Mouse (Mus musculus): ENCODE measurements at regions not wholly inside any gene's neighbourhood (a gene's known extent, or its start where the extent isn't known, plus 50 kb on each side); places are given as distances from the start of the nearest gene placed in this dataset.

DNA sequence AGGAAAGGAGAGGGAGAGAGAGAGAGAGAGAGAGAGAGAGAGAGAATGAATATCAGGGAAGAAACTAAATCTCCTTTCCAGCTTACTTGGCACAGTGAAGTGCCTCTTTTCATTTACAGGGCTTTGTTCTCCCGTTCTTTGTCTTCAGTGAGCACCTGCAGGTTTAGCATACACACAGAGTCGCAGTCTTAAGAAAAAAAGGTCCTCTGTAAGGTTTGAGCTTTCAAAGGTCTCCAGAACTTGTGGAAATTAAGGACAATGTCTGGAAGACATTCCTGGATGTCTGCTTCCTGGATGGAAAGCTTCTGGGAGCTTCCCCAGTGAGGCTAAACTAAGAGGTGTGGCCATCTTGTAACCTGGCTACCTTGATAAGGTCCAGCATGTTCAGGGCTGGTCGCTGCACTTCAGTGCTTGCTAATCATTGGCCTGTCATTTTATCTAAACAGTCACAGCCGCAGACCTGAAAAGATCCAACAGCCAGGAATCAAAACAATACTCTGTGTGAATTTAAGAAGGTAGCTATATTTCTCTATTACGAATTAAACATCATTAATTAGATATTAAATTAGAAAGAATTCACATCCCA, 113.1 kb upstream of the Ralgapa2 start:
- DNase-seq (ENCODE audit: low spot score): no peak

- DNase-seq (ENCODE audit: low spot score): no peak
Measured at GRCm38 (mm10) chr2:146626531-146626930, 114.4 kb upstream of the Ralgapa2 start.

DNA sequence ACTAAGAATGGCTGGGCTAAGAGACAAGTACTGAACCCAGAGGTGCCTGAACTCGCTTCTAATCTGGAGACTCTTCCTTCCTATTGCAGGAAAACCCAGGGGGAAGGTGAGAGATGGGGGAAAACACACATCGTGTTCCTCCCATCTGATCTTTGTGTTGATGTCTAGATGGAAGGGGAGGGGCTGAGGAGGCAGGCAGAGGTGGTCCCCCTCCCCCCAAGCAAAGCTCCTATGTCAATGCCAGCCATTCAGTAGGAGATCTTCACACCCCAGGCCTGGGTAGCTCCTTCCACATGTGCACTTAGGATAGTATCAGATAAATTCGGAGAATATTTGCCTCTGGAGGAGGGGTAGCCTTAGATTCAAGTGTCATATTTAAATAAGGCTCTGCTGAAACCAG, 118.0 kb upstream of the Ralgapa2 start:
- no peak for DNase-seq (ENCODE audit: low spot score)

DNA sequence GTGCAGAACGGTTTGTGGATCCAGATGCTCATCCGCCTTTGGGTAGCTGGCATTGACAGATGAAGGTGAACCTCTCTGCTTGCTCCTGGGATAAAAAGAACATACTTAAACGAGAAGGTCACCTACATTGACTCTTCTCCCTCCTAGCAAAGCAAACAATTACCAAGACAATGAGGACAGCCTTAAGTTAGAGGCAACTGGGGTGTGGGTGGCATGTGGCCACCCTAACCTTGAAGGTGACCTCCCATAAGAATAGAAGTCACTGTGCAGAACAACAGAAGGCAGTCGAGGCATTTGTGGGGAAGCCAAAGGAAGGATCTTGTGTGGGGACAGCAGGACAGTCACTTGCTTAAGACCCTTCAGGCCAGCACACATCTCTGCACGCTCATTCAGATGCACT, 119.0 kb upstream of the Ralgapa2 start:
- no peak for DNase-seq (ENCODE audit: low spot score)

DNA sequence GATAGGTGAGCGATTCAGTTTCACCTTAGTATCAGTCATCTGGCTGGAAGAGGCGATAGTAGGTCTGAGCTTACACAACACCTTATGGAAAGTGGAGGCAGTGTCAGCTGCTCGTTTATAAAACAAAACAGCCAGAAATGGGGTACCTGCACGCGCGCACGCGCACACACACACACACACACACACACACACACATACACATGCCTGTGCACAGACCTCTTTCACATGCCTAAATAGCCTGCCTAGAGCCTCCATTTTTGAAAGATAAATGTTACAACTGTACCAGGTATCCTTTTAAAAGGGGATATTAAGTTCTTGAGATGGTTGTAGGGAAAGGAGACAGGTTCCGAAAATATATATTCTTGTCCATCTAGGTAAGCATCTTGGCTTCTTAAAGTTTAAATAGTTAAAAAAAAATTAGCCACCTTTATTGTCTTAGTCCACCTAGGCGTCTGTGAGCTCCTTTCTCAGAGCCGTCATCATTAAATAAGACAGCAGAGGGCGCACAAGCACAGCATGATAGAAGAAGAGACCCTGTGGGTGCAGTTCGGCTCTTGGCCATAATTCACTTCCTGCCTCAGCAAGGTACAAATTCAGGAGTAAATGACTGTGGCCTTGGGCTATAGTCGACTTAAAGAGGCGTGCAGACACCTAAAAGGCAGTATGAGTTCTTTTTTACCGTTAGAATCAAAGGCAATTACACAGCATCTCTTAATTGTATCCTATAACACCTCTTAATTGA, 121.4 kb upstream of the Ralgapa2 start:
- DNase-seq (ENCODE audit: low spot score): peak; percentile 53

DNA sequence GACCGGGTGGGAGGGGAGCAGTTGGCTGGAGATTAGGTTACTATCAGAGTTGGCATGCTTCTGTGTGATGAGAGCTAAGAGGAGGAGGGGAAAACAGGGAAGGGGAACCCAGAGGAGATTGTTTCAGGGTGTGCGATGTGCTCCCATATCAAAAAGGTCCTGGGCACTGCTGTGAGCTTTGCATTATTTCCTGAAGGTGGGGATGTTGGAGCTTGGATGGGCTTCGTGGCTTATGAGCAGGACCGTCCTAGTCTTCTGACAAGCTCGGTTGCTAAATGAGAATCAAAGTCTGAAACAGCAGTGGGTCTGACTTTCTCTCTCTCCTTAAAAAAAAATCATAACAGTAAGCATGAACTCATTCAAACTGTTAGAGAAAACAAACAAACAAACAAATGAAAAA, 125.4 kb upstream of the Ralgapa2 start:
- DNase-seq (ENCODE audit: low spot score): no peak

DNA sequence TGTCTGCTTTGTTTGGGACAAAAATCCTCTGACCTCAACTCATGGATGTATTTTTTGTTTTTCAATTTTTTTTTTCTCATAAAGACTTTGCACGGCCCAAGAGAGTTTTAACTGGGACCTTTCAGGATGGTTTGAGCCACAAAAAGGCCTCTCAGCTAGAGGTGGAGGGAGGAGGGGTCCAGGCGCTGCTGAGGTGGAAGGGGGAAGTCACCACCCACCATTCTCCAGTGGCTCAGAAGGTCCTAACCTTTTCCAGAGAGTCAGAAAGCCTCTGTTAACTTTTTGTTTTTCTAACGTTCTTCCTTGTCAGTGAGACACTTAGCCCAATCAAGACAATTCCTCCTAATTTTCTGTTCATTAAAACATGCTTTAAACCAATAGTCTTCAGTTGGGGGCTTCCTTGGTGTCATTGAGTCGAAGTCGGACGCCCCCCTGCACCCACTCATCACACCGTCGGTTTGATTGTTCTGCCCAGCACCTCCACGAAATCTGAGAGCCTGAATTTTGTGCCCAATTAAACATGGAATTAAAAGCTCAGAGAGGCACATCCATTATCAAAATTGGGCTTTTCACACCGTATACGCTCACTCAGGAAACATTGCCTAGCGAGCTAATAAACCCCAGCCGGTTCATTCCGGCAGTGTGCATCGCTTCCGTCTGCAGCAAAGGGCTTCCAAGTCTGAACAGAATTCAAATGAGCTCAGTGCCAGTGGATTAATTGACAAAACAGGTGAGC, 134.3 kb upstream of the Ralgapa2 start:
- DNase-seq (ENCODE audit: low spot score): no peak

GRCm38 (mm10) chr2:146646973-146647282, 134.8 kb upstream of the Ralgapa2 start:
- no peak for DNase-seq (ENCODE audit: low spot score)

GRCm38 (mm10) chr2:146661346-146661745, 149.2 kb upstream of the Ralgapa2 start:
- no peak for DNase-seq (ENCODE audit: low spot score)

GRCm38 (mm10) chr2:146672761-146673160, 160.6 kb upstream of the Ralgapa2 start:
- DNase-seq (ENCODE audit: low spot score): no peak

GRCm38 (mm10) chr2:146681979-146682378, 169.8 kb upstream of the Ralgapa2 start:
- no peak for DNase-seq (ENCODE audit: low spot score)

DNA sequence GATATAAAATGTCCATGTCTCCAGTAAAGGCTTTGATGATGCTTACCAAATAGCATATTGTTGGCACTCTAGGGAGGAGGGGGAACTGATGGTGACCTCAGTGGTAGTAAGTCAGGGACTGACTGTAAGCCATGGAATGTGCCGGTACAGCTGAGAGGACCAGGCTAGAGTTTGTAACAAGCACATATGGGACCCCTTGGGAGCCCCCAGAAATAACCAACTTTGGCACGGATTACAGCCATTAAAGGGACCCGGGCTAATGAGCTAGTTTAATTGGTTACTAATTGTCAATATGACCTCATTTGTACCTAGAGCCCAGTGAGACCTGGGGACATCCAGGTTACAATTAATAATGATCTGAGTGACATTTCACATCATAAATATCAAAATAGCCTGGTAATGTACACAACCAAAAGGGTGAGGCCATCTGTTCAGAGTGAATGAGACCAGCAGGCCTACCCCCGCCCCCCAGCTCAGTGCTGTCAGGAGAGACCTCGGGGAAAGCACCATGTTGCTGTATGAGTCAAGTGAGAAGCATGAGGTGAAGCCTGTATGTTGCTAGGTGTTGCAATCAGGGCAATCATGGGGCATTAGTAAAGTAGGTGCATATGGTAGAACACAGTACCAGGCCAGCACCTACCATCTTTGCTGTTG, 169.7 kb upstream of the Kiz start:
- DNase-seq (ENCODE audit: low spot score): no peak

DNA sequence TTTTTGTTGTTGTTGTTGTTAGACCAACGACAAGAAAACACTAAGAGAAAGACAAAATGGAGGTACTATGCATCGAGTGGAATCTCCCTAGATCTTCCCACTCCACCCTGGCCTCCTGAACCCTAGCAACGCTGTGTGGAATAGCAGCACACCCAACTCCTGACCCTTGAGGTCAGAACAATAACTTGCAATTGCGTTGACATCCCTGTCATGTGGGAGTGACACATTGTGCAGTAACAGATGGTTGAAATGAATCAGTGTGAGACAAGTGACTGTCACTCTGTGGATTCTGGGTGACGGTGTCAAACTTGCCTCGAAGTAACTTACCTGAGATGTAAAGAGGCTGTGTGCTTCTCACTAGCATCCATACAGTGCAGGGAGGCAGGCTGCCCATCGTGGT, 167.1 kb upstream of the Kiz start:
- DNase-seq (ENCODE audit: low spot score): no peak

GRCm38 (mm10) chr2:146693484-146693883, 162.2 kb upstream of the Kiz start:
- DNase-seq (ENCODE audit: low spot score): no peak

DNA sequence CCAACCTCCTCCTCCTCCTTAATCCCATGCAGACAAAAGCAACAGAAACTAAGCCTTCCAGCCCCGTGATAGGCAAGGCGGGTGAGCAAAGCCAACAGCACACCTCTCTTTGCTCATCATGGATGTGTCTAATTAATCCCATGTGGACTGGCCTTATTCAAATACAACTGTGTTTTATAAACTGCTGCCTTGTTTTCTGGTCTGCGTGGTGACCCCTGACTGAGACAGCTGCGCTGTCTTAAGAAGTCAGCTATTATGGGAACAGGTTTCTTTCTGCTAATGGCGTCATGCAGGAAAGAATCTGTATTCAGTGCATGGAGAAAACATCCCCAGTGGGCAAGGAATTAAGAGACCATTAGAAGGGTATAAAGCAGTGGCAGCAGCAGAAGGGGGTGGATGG, 161.6 kb upstream of the Kiz start:
- no peak for DNase-seq (ENCODE audit: low spot score)

GRCm38 (mm10) chr2:146696277-146696676, 159.4 kb upstream of the Kiz start:
- DNase-seq (ENCODE audit: low spot score): no peak

GRCm38 (mm10) chr2:146696727-146697126, 158.9 kb upstream of the Kiz start:
- no peak for DNase-seq (ENCODE audit: low spot score)

DNA sequence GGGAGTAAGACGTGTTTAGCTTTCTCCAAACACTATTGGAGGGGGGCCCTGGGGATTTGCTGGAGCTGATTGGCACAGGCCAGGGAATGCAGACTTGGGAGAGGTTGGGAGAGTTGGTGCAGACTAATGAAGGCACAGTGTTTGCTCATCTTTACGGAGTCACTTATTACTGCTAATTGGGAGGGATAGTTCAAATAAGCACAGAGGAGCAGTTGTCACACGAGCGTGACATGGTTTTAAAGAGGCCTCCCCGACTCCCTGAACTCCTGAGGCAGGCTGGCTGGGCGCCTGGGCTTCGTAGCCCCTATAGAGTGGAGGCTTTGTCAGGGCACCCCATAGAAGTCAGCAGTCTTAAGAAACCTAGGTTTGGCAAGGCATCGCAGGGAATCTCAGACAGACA, 145.0 kb upstream of the Kiz start:
- no peak for DNase-seq (ENCODE audit: low spot score)

DNA sequence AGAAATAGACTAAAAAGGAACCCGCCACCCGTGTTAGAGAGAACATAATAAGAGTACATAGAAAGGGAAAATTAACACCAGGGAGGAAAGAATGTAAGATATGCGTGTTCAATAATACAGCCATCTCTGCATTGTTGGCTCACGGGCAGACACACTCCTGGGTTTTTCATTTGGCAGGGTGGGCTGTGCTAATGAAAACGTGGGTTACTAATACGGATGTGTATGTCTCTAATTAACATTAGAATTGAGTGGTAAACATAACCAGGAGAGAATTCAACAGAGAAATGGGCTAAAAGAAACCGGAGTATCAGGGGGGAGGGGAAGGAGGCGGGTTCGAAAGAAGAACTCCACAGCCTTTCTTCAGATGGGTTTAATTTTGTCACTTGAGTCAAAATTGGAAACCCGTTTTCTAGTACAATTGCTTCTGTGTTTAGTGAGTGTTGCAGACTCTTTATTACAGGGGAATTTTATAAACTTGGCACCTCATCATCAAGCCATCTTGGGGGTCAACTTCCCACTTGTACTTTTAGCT, 134.4 kb upstream of the Kiz start:
- no peak for DNase-seq (ENCODE audit: low spot score)

DNA sequence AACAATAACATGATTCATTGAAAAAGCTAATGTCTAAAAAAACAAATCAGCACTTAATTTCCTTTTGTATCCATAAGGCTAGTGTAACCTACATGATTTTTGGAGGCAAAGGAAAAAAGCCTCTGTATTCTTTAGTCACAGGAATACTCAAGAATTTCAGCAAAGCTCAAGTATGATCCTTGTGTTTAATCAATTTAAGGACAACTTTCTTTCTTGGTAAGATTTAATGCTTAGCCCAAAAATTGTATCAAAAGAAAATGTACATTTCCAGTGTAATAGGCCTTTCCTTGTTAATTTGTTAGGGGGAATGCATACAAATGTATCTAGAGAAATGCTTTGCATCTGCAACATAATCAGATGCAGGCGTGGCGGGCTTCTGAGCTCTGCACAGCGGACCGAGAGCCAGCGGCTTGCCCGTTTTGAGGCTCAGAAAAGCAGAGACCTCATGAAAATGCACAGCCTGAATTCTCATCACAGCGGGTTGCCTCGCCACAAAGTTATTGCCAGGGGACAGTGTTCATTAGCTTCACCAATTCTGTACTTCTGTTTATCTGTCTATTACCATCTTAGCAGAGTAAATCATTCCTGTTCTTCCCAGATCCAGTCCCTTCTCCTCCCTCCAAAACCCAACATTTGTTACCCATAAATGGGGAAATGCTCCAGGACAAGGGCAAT, 133.2 kb upstream of the Kiz start:
- no peak for DNase-seq (ENCODE audit: low spot score)

GRCm38 (mm10) chr2:146723172-146723571, 132.5 kb upstream of the Kiz start:
- no peak for DNase-seq (ENCODE audit: low spot score)

GRCm38 (mm10) chr2:146723671-146724070, 132.0 kb upstream of the Kiz start:
- DNase-seq (ENCODE audit: low spot score): no peak
